Mouse (Mus musculus): ENCODE measurements at regions not wholly inside any gene's neighbourhood (a gene's known extent, or its start where the extent isn't known, plus 50 kb on each side); places are given as distances from the start of the nearest gene placed in this dataset.

DNA sequence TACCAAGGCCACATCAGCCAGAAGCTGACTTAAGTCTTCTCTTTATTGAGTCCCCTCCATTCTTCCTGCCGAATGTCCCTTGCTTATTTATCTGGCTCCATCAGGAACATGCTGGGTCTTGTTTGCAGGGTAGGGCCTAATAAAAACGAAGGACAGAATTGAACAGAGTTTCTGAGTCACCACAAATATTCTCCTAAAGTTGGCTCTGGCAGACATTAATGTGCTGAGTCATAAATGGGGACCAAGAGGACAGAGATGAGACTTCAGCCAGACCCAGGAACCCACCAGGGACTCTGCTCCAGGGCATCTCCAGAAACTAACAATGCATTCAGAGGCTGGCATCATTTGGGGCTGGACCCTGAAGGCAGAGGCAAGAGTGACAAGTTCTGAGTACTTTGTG, 143.4 kb upstream of the Nectin1 start:
- no peak for DNase-seq (ENCODE audit: low spot score in 2 of 2)

DNA sequence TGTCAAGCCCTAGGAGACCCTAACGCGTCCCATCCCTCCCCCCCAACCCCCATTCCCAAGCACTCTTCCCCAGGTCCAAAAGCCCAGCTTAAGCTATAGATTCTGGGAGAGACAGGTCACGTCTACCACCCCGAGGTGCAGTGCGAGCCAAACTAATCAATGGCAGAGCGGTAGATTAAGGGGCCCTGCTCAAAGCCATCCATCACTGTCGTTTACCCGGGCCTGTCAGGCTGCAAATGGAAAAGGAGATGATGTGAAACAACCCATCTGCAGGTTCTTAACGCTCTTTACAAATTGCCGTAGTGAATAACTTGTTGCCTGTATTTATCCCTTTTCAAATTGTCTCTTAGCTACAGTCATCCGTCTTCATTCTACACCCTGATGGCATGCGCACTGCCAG, 126.2 kb upstream of the Nectin1 start:
- no peak for DNase-seq (ENCODE audit: low spot score in 2 of 2)

DNA sequence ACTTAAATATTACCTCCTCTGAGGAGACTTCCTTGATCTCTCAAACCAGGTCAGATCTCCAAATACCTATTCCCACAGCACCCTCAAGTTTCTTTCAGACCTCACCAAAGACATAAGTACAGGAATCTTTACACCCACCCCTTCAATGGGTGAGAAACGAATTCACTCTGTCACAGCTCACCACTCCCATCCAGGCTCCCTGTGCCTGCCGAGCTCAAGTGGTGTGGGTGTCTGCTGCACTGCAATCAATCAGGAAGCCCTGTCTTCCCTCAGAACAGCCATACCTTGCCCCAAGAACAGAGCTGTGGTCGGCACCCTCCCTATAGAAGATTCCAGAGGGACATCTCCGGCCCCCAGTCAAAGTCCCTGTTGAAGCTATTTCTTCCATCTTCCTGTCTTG, 116.2 kb upstream of the Nectin1 start:
- DNase-seq (ENCODE audit: low spot score in 2 of 2): no peak

DNA sequence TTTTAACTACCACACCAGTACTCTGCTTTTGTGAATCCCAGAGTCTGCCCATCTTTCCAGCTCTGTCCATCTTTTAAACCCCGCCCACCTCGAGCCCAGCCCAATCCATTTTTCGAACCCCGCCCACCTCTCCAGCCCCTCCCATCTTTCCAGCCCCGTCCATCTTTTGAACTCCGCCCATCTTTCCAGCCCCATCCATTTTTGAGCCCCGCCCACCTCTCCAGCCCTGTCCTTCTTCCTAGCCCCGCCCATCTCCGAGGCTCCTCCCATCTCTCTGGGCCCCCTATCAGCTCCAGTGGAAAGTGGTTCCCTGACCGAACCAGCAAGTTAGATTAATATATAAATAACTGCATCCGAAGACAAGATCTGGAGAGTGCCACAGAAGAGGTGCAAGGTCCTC, 115.0 kb upstream of the Nectin1 start:
- no peak for DNase-seq (ENCODE audit: low spot score in 2 of 2)

DNA sequence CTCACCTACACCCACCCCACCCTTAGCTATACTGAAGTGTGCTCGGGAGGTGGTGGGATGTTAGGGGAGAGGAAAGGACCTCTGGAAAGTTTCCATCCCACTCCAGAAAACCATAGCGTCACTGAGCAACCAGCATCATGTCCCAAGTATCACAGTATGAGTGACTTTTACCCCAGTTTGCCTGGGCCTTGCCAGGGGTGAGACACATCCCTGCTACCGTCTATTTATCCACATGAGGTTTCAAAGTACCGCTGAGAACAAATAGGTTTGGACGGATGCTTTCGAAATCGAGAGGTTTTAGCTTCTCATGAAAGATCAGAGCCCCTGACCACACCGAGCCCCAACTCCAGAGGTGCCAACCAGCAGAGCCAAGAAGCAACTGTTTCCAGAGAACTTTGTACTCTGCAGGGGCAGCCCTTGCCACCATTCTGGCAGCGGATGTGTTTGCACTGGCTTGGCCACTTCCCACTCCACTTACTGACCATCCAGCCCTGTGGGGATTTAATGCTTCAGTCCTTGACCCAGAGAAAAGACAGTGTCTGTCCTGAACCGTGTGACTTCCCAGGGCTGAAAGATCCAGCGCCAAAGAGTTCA, 107.3 kb upstream of the Nectin1 start:
- no peak for DNase-seq (ENCODE audit: low spot score in 2 of 2)

DNA sequence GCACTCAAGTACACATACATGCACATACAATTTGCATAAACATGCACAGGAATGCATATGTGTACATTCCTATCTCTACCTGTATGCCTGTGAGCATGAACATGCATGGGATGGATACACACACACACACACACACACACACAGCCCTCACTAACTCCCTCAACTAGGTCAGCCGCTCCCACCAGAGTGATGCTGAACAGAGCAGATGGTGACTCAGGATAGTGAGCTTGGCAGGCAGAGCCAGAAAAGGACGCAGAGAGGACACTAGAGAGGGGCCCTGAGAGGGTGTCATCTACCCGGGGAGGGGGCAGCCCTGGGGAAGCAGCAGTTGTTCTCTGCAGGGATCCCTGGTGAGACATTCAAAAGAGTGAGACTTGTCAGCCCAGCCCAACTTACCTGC, 85.6 kb upstream of the Nectin1 start:
- DNase-seq (ENCODE audit: low spot score in 2 of 2): no peak

DNA sequence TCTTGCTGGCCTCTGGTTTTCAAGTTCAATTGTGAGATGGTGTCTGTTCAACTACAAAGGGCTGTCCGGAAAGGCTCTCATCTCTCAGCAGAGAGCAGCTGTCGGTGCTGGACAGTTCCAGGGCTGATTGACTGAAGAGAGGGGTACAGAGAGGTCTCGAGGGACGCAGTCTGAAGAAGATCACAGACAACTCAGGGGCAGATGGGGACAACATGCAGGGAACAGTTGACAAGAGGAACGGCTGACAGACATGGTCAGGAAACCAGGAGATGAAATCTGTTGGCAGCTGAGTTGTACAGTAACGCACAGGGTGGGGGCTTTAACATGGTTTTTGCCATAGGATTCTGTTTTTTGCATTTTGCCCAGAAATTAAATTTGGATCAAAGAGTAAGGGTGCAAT, 84.5 kb upstream of the Nectin1 start:
- DNase-seq (ENCODE audit: low spot score in 2 of 2): no peak

DNA sequence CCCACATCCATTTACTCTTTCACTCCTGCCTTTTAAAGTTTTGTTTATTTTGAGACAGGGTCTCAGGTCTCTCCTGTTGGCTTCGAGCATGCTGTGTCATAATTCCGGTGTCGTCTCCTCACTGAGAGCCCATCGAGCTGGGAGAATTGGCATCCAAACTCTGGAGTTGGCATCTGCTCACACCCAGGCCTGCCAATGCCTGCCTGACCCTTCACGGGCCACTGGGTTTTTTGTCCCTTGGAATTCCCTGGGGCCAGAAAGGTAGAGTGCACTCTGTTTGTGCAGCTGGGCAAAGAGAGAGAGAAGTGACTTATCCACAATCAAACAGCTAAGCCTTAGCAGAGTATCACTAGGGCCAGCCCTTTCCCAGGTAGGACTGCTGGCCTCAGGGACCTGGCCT, 83.6 kb upstream of the Nectin1 start:
- DNase-seq (ENCODE audit: low spot score in 2 of 2): peak; percentile 33 to 40

DNA sequence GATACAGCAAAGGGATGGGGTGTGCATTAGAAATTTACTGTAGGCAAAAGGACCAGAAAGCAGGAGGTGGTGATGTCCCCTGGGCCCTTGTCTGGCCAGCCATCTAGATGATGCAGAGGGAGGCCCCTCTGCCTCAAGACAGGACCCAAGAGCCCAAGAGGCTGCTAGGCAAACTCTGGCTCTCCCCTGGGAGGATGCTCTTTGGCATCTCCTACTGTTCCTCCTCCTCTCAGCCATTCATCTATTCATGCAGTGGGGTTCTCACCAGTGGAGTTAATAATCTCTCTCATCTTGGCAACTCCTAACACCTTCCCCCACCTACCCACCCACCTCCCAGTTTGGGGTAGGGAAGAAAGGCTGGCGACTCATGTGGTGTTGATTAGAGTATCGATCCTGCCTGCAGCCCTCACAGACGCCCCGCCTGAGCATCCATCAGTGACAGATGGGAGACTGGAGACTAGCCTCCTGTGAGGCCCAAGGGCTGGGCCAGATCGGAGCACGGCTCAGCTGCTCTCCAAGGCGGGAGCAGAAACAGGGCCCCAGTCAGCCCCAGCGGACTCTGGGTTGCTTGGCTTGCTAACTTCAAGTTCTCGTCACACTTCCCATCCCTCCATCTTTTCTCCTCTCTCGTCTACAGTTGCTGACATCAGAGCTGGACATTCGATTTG, 82.8 kb upstream of the Nectin1 start:
- DNase-seq (ENCODE audit: low spot score in 2 of 2): no peak

DNA sequence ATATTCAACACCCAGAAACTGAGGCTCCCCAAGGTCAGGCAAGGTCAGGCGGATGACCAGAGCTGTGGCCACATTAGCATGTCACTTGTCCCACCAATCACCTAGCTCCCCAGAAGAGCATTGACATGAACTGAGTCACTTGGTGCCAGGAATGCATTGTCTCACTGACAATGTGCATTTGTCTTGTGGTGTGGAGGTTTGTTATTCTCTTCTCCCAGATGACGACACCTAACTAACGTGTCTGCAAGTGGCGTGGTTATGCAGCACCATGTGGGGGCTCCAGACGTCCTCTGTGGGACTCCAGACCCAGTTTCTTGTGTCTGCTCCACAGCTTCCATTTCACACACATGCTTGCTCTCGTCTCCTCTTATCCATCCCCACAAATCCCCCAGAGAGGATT, 82.1 kb upstream of the Nectin1 start:
- DNase-seq (ENCODE audit: low spot score in 2 of 2): no peak

DNA sequence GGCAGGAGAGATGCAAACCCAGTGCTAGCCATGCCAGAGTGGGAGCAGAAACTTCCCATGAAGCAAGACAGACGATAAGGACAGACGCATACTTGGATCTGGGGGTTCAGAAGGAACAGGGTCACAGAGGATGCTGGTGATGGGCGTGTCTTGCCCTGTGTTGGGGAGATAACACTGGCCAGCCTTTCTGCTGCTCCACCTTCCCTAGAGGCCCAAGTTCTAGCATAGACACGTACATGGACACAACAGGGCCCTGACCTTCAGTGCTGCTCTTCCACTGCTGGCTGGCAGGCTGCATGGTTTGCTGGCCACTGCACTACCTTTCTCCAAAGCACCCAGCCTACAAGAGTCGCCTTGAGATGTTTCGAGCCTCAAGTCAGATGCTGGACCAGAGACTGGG, 76.4 kb upstream of the Nectin1 start:
- DNase-seq (ENCODE audit: low spot score in 2 of 2): no peak

DNA sequence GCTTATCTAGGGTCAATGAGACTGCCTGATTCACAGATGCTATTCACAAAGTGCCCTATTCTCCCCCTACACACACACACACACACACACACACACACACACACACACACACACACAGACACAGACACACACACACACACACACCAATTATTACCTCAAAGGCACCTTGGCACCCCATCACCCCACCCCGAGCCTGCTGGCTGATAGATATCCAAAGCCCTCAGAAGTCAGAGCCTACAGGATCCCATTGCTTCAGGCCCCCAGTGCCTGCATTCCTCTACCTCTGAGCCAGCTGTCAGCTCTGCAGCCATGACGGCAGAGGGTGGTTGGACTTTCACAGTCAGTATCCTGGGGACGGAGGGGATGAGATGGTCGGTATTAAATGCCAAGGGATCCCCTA, 75.8 kb upstream of the Nectin1 start:
- no peak for DNase-seq (ENCODE audit: low spot score in 2 of 2)

DNA sequence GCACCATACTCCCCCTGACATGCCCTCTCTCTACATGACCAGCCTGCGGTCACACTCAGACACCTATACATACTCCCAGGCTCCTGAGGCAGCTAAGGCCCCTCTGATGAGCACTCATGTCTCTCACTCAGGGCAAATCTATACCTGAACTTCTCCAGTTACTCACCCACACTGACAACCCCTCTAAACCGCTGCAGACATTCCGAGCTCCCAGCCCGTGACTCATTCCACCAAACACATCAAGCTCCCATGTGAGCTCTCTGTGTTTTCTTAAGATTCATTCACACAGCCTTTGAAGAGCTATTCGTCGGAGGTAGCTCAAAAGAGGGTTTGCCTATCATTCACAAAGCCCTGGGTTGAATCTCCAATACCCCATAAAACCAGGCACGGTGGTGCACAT, 75.1 kb upstream of the Nectin1 start:
- no peak for DNase-seq (ENCODE audit: low spot score in 2 of 2)

DNA sequence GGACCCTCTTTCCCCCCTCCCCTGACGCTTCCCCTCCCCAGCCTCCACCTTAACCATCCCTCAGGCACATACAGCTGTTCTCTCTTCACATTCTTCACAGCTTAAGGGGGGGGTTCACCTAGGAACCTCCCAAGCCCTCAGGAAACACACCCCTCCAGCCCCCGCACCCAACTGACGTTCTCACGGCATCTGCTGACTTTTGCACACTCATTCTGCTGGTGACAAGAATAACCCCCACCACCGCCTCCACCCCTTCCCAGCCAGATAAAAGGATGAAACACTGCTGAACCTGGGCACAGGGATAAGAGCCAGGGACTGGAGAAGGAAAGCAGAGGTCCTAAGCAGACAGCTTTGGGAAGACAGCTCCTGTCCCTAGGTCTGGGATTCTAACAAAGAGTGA, 73.2 kb upstream of the Nectin1 start:
- DNase-seq (ENCODE audit: low spot score in 2 of 2): no peak

DNA sequence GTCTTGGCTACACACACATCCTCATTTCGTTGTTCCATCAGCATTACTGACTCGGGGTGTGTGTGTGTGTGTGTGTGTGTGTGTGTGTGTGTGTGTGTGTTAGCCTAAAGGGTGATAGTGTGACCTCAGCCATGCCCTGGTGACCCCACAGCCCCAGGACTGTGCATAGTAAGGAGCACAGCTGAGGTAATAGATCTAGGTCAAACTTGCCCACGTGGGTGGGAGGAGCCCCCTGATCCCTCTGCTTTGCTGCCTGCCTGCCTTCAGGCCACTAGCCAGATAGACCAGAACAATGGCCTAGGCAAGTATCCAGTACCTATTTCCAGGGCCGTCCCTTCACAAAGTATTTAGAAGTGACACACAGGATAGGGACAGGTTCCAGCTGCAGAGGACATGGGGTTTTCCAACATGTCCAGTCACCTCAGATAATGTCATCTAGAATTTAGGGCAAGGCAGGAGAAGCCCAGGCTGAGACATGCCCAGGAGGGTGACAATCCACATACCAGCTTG, 70.6 kb upstream of the Nectin1 start:
- DNase-seq (ENCODE audit: low spot score in 2 of 2): peak in 1 of 2 experiments; percentile 31

DNA sequence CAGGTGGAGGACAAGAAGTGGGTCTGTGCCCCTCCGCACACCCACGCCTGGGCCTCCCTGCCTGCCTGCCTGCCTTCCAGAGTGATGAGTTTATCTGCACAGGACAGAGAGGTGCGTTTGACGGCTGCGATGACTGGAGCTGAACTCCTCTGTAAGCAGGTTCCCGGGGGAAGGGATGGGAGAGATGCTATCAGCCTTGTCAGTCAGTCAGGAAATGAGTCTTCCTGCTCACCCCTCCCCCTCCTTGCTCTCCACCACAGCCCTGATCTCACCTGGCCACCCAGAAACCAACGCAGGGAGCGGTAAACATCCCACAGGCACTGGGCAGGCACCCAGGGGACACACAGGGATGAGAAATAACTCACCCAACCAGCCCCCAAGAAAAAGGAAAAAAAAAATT, 69.5 kb upstream of the Nectin1 start:
- DNase-seq (ENCODE audit: low spot score in 2 of 2): no peak

DNA sequence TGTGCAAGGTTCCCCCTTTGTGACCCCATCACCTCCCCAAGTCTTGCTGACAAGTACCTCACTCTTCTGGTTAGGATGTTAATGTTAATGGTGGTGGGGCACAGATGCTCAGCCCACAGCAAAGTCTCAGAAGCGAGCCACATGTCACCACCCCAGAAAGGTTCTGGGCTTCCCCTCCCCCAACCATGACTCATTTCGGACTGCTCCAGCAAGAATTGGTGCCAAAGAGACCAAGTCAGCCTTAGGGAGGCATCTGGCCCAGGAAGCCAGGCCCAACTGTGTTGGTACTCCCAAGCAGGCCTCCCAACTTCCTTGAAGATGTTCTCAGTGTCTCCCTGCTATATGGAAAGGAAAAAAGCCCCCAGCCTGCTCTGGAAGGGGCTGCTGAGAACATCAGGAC, 67.8 kb upstream of the Nectin1 start:
- no peak for DNase-seq (ENCODE audit: low spot score in 2 of 2)

DNA sequence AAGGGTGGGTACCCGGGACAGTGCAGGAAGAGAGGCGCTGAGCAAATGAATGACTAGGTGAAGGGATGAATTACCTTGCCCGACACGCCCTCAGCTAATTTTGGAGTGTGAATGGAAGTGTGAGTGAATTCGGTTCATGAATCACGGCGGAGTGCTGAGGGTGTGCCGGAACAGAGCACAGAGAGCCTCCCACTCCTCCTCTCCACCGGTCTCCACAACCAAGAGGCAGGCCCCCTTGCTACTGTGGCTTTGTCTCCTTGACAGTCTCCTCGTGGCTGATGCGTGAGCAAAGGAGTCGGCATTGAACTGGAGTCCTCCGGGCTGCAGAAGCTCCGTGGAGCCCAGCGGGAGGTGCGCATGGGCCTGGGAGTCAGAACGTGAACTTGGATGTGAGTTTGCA, 64.5 kb upstream of the Nectin1 start:
- DNase-seq (ENCODE audit: low spot score in 2 of 2): no peak

DNA sequence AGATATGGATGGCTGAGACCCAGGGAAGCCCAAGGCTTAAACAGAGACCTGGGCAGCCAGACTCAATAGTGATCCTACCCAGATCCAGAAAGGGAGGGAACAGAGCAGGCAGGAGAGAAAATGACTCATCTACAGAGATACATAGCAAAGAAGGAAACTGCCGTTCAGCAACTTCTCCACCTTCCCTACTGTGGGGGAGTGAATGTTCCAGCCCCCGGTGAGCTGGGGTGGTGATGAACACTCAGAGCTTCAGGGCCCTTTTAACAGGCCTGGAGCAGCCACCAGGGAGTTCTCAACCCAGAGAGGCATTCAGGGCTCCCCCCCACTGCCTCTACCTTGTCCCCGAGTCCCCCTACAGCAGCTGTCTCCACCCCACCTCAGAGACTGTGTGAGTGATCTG, 62.5 kb upstream of the Nectin1 start:
- no peak for DNase-seq (ENCODE audit: low spot score in 2 of 2)

DNA sequence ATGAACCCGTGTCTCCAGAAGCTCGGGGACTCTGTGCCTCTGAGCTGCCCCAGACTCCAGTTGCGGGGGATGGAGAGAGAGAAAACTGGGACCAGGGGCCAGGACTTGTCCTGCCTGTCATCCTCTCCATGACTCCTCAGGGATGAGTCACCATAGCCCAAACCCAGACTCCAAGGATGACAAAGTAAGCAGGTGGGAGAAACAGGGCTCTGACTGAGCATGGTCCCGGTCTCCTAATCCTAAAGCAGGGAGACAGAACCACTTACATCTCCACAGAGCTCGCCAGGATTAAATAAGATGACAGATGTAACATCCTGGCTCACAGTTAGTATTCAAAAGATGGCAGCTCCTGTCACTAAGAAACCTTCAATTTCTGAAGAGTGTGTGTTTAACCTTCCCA, 61.7 kb upstream of the Nectin1 start:
- DNase-seq (ENCODE audit: low spot score in 2 of 2): no peak

DNA sequence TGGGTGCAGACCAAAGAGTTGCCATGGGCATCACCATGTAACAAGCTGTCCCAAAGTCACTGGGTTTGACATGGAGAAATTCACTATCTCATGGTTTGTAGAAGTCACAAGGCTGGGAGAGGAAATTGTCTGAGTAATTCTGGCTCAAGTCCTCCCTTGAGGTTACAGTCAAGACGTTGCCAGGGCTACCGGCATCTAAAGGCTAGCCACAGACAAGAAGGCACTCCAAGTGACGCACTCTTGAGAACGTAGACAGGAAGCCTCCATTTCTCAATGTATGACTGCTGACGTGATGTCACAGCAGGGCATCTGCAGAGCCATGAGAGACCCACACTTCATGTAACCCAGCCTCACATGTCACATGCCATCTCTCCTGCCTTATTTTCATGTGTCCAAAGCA, 59.2 kb upstream of the Nectin1 start:
- DNase-seq (ENCODE audit: low spot score in 2 of 2): no peak

DNA sequence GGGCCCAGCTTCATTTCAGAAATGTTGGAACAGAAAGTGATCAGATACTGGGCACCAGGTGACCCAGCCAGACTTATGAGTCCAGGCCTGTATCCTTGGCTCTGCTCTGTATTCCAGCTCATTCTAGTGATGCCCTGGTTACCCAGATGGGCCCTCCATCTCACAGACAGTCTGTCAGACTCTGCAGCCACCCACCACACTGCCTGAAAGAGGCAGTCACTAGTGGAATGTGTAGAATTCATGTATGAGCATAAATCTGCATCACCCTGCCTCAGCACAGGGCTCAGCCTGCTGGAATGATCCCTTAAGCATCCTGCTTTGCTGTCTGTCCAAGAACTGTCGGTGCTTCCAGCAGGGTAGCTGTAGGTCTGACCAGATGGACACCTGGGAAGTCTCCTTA, 51.8 kb upstream of the Nectin1 start:
- no peak for DNase-seq (ENCODE audit: low spot score in 2 of 2)

DNA sequence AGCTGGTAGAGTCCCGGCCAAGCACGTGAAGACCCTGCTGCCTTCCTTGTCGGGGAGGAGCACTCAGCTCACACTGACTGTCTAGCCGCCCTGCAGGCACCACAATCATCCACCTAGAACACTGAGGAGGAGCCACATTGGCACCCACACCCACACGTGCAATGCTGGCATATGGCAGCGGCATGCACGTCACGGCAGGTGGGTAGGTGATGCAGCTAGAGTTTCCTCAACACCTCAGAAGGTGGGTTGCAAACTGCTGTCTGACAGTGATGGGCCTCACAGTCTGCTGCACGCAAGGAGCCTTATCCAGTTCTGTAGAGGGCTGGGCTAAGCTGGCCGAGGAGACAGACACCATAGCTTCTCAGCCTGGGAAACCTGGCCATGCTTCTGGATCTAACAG, 51.2 kb upstream of the Nectin1 start:
- DNase-seq (ENCODE audit: low spot score in 2 of 2): peak in 1 of 2 experiments; percentile 47

Data from right cerebral cortex, postnatal 10 days (tissue).